In genomic region chr2:155946499-155946898, GRCm38 (mm10) we compare ENCODE assay signal across 23 mouse cellular contexts. TPM values are rescaled to one million over a fixed set of nuclear protein-coding genes. Genes with fewer than 3 reads are reported as not detected.
DNase-seq lines count a peak whose midpoint lies in the region; ATAC-seq and TF ChIP-seq lines count a peak whose summit lies in the region.
"Had no signal": no experiment of that assay in that cellular context is flagged by ENCODE, and none has a peak within 500 bp of the region (broad histone marks: within the 10 kb centered on the region; RNA-seq: fewer than 3 reads in every experiment).

No protein-coding gene starts in this region.

- no peak for TF ChIP-seq RAD21 in MEL (IDR thresholded peaks at IDR 0.05; ENCODE audit: low read depth, low read length)

- H3K9me3 ChIP-seq in forebrain, embryonic 11.5 days (ENCODE audit: control insufficient read depth, low read length): no peaks in the 10 kb centered on the region
- H3K9me3 ChIP-seq in forebrain, embryonic 16.5 days (ENCODE audit: control insufficient read depth, low read length): no peaks in the 10 kb centered on the region
- no peaks in the 10 kb centered on the region for H3K9me3 ChIP-seq in megakaryocyte, embryonic 14.5 days
- no peaks in the 10 kb centered on the region for H3K9me3 ChIP-seq in MEL (replicated peaks; ENCODE audit: insufficient read depth, low read length)
- no peaks in the 10 kb centered on the region for H3K9me3 ChIP-seq in forebrain, embryonic 14.5 days (replicated peaks; ENCODE audit: control insufficient read depth, low read length)
- H3K9me3 ChIP-seq: hindbrain, embryonic 12.5 days; midbrain, embryonic 12.5 days had no signal

- no peak overlapping the region for H3K9ac ChIP-seq in forebrain, embryonic 11.5 days (ENCODE audit: low read length)
- no peak overlapping the region for H3K9ac ChIP-seq in forebrain, embryonic 16.5 days (replicated peaks; ENCODE audit: low read depth, low read length)
- H3K9ac ChIP-seq in MEL (ENCODE audit: control insufficient read depth, low read depth, low read length, poor library complexity, severe bottlenecking): peak overlapping the region; percentile 60
- no peak overlapping the region for H3K9ac ChIP-seq in forebrain, embryonic 14.5 days (ENCODE audit: low read length)
- H3K9ac ChIP-seq: hindbrain, embryonic 12.5 days; midbrain, embryonic 12.5 days had no signal

- H3K27me3 ChIP-seq in forebrain, embryonic 11.5 days (ENCODE audit: control insufficient read depth, insufficient read depth, low read length): no peaks in the 10 kb centered on the region
- no peaks in the 10 kb centered on the region for H3K27me3 ChIP-seq in forebrain, embryonic 16.5 days (replicated peaks; ENCODE audit: control insufficient read depth, insufficient read depth, low read length)
- peaks cover 15% of the 10 kb centered on the region for H3K27me3 ChIP-seq in megakaryocyte, embryonic 14.5 days (replicated peaks)
- H3K27me3 ChIP-seq in MEL (ENCODE audit: control insufficient read depth in 1 of 2, insufficient read depth in 2 of 2, low read length in 2 of 2): no peaks in the 10 kb centered on the region
- no peaks in the 10 kb centered on the region for H3K27me3 ChIP-seq in forebrain, embryonic 14.5 days (replicated peaks; ENCODE audit: control insufficient read depth, insufficient read depth, low read length)

- DNase-seq in forebrain, embryonic 11.5 days (ENCODE audit: low spot score): no peak
- DNase-seq in MEL (ENCODE audit: low read depth, low spot score): no peak
- DNase-seq in forebrain, embryonic 14.5 days (ENCODE audit: low spot score): no peak
- DNase-seq in heart, postnatal 4 days: no peak
- no peak for DNase-seq in urinary bladder, postnatal 25 days (ENCODE audit: low spot score)

- H3K36me3 ChIP-seq in forebrain, embryonic 11.5 days (ENCODE audit: control insufficient read depth, insufficient read depth, low read length): no peaks in the 10 kb centered on the region
- no peaks in the 10 kb centered on the region for H3K36me3 ChIP-seq in forebrain, embryonic 16.5 days (ENCODE audit: control insufficient read depth, insufficient read depth)
- H3K36me3 ChIP-seq in megakaryocyte, embryonic 14.5 days (replicated peaks; ENCODE audit: low read length): no peaks in the 10 kb centered on the region
- H3K36me3 ChIP-seq in MEL (ENCODE audit: control insufficient read depth in 1 of 2, insufficient read depth in 2 of 2, low read length in 2 of 2): peaks cover 0 to 19% of the 10 kb centered on the region in 2 experiments; a peak in 2 of 4 replicates
- no peaks in the 10 kb centered on the region for H3K36me3 ChIP-seq in forebrain, embryonic 14.5 days (ENCODE audit: control insufficient read depth, insufficient read depth, low read length)
- H3K36me3 ChIP-seq: hindbrain, embryonic 12.5 days; midbrain, embryonic 12.5 days had no signal

- ATAC-seq in forebrain, embryonic 11.5 days (replicated peaks; ENCODE audit: low FRiP score): 0 out of 2 replicates have a peak, but pooled peaks have one; percentile 29
- ATAC-seq in forebrain, embryonic 16.5 days: no peak
- ATAC-seq in megakaryocyte, adult 5-6 weeks (ENCODE audit: poor library complexity, severe bottlenecking): no peak
- peak; percentile 30; the same call in 1 of the 2 replicates for ATAC-seq in forebrain, embryonic 14.5 days
- ATAC-seq: activated CD4-positive, CD25-positive, alpha-beta regulatory T cell, adult 4 months had no signal

- no peak overlapping the region for H3K4me3 ChIP-seq in forebrain, embryonic 11.5 days (ENCODE audit: low read depth, low read length)
- H3K4me3 ChIP-seq in forebrain, embryonic 16.5 days (replicated peaks; ENCODE audit: low read length): no peak overlapping the region
- H3K4me3 ChIP-seq in megakaryocyte, embryonic 14.5 days (replicated peaks): peak overlapping the region; percentile 5
- H3K4me3 ChIP-seq in MEL (ENCODE audit: control insufficient read depth in 1 of 2, insufficient read depth in 1 of 2, low read depth in 2 of 2, low read length in 2 of 2): peak overlapping the region; percentile 30 to 36
- H3K4me3 ChIP-seq in forebrain, embryonic 14.5 days (ENCODE audit: low read depth, low read length): no peak overlapping the region
- H3K4me3 ChIP-seq: gastrocnemius, adult 2 months; hindbrain, embryonic 12.5 days; midbrain, embryonic 12.5 days had no signal

- TF ChIP-seq EP300 in MEL (IDR thresholded peaks at IDR 0.05; ENCODE audit: low read depth in 1 of 2, low read length in 2 of 2): no peak

- 9% methylated on average over 4 of the region's 4 CpGs for WGBS in forebrain, embryonic 11.5 days
- 2% methylated on average over 4 of the region's 4 CpGs for WGBS in forebrain, embryonic 16.5 days
- 2% methylated on average over 4 of the region's 4 CpGs for WGBS in forebrain, embryonic 14.5 days

- TF ChIP-seq CTCF in MEL (IDR thresholded peaks at IDR 0.05 in 2 of 3, conservative IDR thresholded peaks at IDR 0.05 in 1 of 3; ENCODE audit: control insufficient read depth in 1 of 3, insufficient read depth in 1 of 3, low read depth in 2 of 3, low read length in 3 of 3, poor library complexity in 1 of 3, severe bottlenecking in 1 of 3): no peak

- no peaks in the 10 kb centered on the region; the same call in 1 of the 2 replicates for H3K79me2 ChIP-seq in MEL (ENCODE audit: control insufficient read depth, insufficient read depth, low read length, poor library complexity)

- peaks cover 11% of the 10 kb centered on the region for H3K4me1 ChIP-seq in forebrain, embryonic 11.5 days (replicated peaks; ENCODE audit: control insufficient read depth, insufficient read depth, low read length)
- H3K4me1 ChIP-seq in forebrain, embryonic 16.5 days (replicated peaks; ENCODE audit: control insufficient read depth, insufficient read depth, low read length): peaks cover 19% of the 10 kb centered on the region
- peaks cover 38% of the 10 kb centered on the region for H3K4me1 ChIP-seq in megakaryocyte, embryonic 14.5 days
- H3K4me1 ChIP-seq in MEL (ENCODE audit: control insufficient read depth in 1 of 2, insufficient read depth in 2 of 2, low read length in 2 of 2): peaks cover 9 to 19% of the 10 kb centered on the region in 2 experiments
- H3K4me1 ChIP-seq in forebrain, embryonic 14.5 days (ENCODE audit: control insufficient read depth, insufficient read depth, low read length): peaks cover 9% of the 10 kb centered on the region; the same call in 1 of the 2 replicates

- TF ChIP-seq POLR2A in MEL (IDR thresholded peaks at IDR 0.05; ENCODE audit: control insufficient read depth in 1 of 2, insufficient read depth in 1 of 2, low read depth in 1 of 2, low read length in 2 of 2, poor library complexity in 1 of 2): no peak

- no peak overlapping the region for H3K27ac ChIP-seq in forebrain, embryonic 11.5 days (ENCODE audit: low read depth, low read length)
- H3K27ac ChIP-seq in forebrain, embryonic 16.5 days (ENCODE audit: low read length): no peak overlapping the region
- peak overlapping the region; percentile 89 for H3K27ac ChIP-seq in MEL (ENCODE audit: control insufficient read depth, low read depth, low read length)
- no peak overlapping the region for H3K27ac ChIP-seq in forebrain, embryonic 14.5 days (ENCODE audit: low read depth, low read length)
- H3K27ac ChIP-seq: gastrocnemius, adult 2 months; hindbrain, embryonic 12.5 days; midbrain, embryonic 12.5 days had no signal

- no peak overlapping the region for H3K4me2 ChIP-seq in forebrain, embryonic 11.5 days (ENCODE audit: low read depth, low read length, severe bottlenecking)
- H3K4me2 ChIP-seq in forebrain, embryonic 16.5 days (ENCODE audit: low read length): no peak overlapping the region
- H3K4me2 ChIP-seq in forebrain, embryonic 14.5 days (ENCODE audit: low read length): no peak overlapping the region
- H3K4me2 ChIP-seq: heart, embryonic 11.5 days; hindbrain, embryonic 12.5 days; midbrain, embryonic 12.5 days had no signal

RNA-seq across cellular contexts. Expression of gene Gdf5, which starts 1.3 kb away (rescaled TPM):
- 1.8 and 2.0 TPM in 2 replicates for polyA plus RNA-seq in forebrain, embryonic 11.5 days (2014; fragmentation: Nextera tagmentation; extraction: Ambion mirVana)
- 2.7 and 4.5 TPM in 2 replicates for polyA plus RNA-seq in forebrain, embryonic 16.5 days (2015; fragmentation: Nextera tagmentation; extraction: Ambion mirVana)
- not detected in 2 replicates for polyA plus RNA-seq in megakaryocyte, embryonic 14.5 days (2012; ENCODE audit: insufficient read depth, low replicate concordance)
- not detected in 2 replicates for total RNA-seq in megakaryocyte, adult 5-6 weeks (2015)
- total RNA-seq in megakaryocyte, adult 5-6 weeks (2017): not detected in 2 replicates
- not detected in 2 replicates for total RNA-seq in MEL (2012; rRNA removed)
- polyA plus RNA-seq in MEL (2012; ENCODE audit: insufficient read depth in 1 of 2, insufficient read length in 2 of 2, low read depth in 1 of 2, low replicate concordance in 2 of 2, missing spikeins in 1 of 2): under 1 TPM in 1 of 2 experiments, not detected in 1; 0.06 TPM
- polyA plus RNA-seq in forebrain, embryonic 14.5 days (2014; fragmentation: Nextera tagmentation; extraction: Ambion mirVana): 2.2 and 2.5 TPM in 2 replicates
- under 1 TPM in 1 of 2 experiments, not detected in 1; 0.12 TPM for total RNA-seq in heart, postnatal 4 days (2021)
- total RNA-seq: CH12.LX; granulocyte monocyte progenitor cell, adult 5-6 weeks; heart, postnatal 10 days had no signal
- polyA plus RNA-seq: activated CD4-positive, CD25-positive, alpha-beta regulatory T cell, adult 4 months had no signal

RNA-seq across cellular contexts. Expression of gene Gm15557, which starts 6.0 kb away (rescaled TPM):
- not detected in 2 replicates for polyA plus RNA-seq in forebrain, embryonic 11.5 days (2014; fragmentation: Nextera tagmentation; extraction: Ambion mirVana)
- polyA plus RNA-seq in forebrain, embryonic 16.5 days (2015; fragmentation: Nextera tagmentation; extraction: Ambion mirVana): not detected in 2 replicates
- not detected in 2 replicates for polyA plus RNA-seq in megakaryocyte, embryonic 14.5 days (2012; ENCODE audit: insufficient read depth, low replicate concordance)
- total RNA-seq in megakaryocyte, adult 5-6 weeks (2015): not detected in 2 replicates
- total RNA-seq in megakaryocyte, adult 5-6 weeks (2017): not detected in 2 replicates
- total RNA-seq in MEL (2012; rRNA removed): not detected in 2 replicates
- not detected for polyA plus RNA-seq in MEL (2012; ENCODE audit: insufficient read depth in 1 of 2, insufficient read length in 2 of 2, low read depth in 1 of 2, low replicate concordance in 2 of 2, missing spikeins in 1 of 2)
- not detected in 2 replicates for polyA plus RNA-seq in forebrain, embryonic 14.5 days (2014; fragmentation: Nextera tagmentation; extraction: Ambion mirVana)
- total RNA-seq in heart, postnatal 4 days (2021): not detected
- total RNA-seq: adrenal gland, postnatal 14 days; CH12.LX; gastrocnemius, adult 2 months; granulocyte monocyte progenitor cell, adult 5-6 weeks; heart, postnatal 10 days; layer of hippocampus, adult 8-10 months; left cerebral cortex, adult 18-20 months; left cerebral cortex, postnatal 36 days had no signal
- polyA plus RNA-seq: activated CD4-positive, CD25-positive, alpha-beta regulatory T cell, adult 4 months; heart, embryonic 11.5 days; hindbrain, embryonic 12.5 days; intestine, embryonic 14.5 days; midbrain, embryonic 12.5 days; stomach, embryonic 16.5 days; thymus, postnatal 0 days had no signal

RNA-seq across cellular contexts. Expression of gene Cep250, which starts 9.8 kb away (rescaled TPM):
- 27.4 and 28.8 TPM in 2 replicates for polyA plus RNA-seq in forebrain, embryonic 11.5 days (2014; fragmentation: Nextera tagmentation; extraction: Ambion mirVana)
- 17.0 and 18.9 TPM in 2 replicates for polyA plus RNA-seq in forebrain, embryonic 16.5 days (2015; fragmentation: Nextera tagmentation; extraction: Ambion mirVana)
- polyA plus RNA-seq in megakaryocyte, embryonic 14.5 days (2012; ENCODE audit: insufficient read depth, low replicate concordance): 7.1 and 19.6 TPM in 2 replicates
- 8.9 and 14.5 TPM in 2 replicates for total RNA-seq in megakaryocyte, adult 5-6 weeks (2015)
- total RNA-seq in megakaryocyte, adult 5-6 weeks (2017): 37.9 and 38.1 TPM in 2 replicates
- total RNA-seq in MEL (2012; rRNA removed): 9.8 and 12.8 TPM in 2 replicates
- 10 to 100 TPM in 1 of 2 experiments, not detected in 1; 16.4 TPM for polyA plus RNA-seq in MEL (2012; ENCODE audit: insufficient read depth in 1 of 2, insufficient read length in 2 of 2, low read depth in 1 of 2, low replicate concordance in 2 of 2, missing spikeins in 1 of 2)
- polyA plus RNA-seq in forebrain, embryonic 14.5 days (2014; fragmentation: Nextera tagmentation; extraction: Ambion mirVana): 7.0 and 9.7 TPM in 2 replicates
- 10 to 100 TPM; 11.9 to 14.4 TPM for total RNA-seq in heart, postnatal 4 days (2021)

RNA-seq across cellular contexts. Expression of gene Uqcc1, which starts 16.4 kb away (rescaled TPM):
- polyA plus RNA-seq in forebrain, embryonic 11.5 days (2014; fragmentation: Nextera tagmentation; extraction: Ambion mirVana): 70.0 and 78.0 TPM in 2 replicates
- polyA plus RNA-seq in forebrain, embryonic 16.5 days (2015; fragmentation: Nextera tagmentation; extraction: Ambion mirVana): 66.5 and 78.2 TPM in 2 replicates
- polyA plus RNA-seq in megakaryocyte, embryonic 14.5 days (2012; ENCODE audit: insufficient read depth, low replicate concordance): 2.6 and 2.8 TPM in 2 replicates
- total RNA-seq in megakaryocyte, adult 5-6 weeks (2015): 17.4 and 28.7 TPM in 2 replicates
- total RNA-seq in megakaryocyte, adult 5-6 weeks (2017): 38.4 and 49.2 TPM in 2 replicates
- total RNA-seq in MEL (2012; rRNA removed): 83.1 and 87.1 TPM in 2 replicates
- polyA plus RNA-seq in MEL (2012; ENCODE audit: insufficient read depth in 1 of 2, insufficient read length in 2 of 2, low read depth in 1 of 2, low replicate concordance in 2 of 2, missing spikeins in 1 of 2): 10 to 100 TPM in 1 of 2 experiments, not detected in 1; 61.0 TPM
- polyA plus RNA-seq in forebrain, embryonic 14.5 days (2014; fragmentation: Nextera tagmentation; extraction: Ambion mirVana): 67.4 and 83.4 TPM in 2 replicates
- total RNA-seq in heart, postnatal 4 days (2021): 100 to 1,000 TPM; 149 to 164 TPM

Comparison
In these comparisons a context has a peak if more than half of its experiments do, and no peak if none do; other contexts are left out.
1. ATAC-seq: peak in forebrain, embryonic 11.5 days (single experiment) and forebrain, embryonic 14.5 days (single experiment); none in forebrain, embryonic 16.5 days (single experiment) and megakaryocyte, adult 5-6 weeks (single experiment).
2. H3K4me3 ChIP-seq: peak in megakaryocyte, embryonic 14.5 days (single experiment) and MEL (2 of 2); none in forebrain, embryonic 11.5 days (single experiment), forebrain, embryonic 16.5 days (single experiment) and forebrain, embryonic 14.5 days (single experiment).